In the genomic region with DNA sequence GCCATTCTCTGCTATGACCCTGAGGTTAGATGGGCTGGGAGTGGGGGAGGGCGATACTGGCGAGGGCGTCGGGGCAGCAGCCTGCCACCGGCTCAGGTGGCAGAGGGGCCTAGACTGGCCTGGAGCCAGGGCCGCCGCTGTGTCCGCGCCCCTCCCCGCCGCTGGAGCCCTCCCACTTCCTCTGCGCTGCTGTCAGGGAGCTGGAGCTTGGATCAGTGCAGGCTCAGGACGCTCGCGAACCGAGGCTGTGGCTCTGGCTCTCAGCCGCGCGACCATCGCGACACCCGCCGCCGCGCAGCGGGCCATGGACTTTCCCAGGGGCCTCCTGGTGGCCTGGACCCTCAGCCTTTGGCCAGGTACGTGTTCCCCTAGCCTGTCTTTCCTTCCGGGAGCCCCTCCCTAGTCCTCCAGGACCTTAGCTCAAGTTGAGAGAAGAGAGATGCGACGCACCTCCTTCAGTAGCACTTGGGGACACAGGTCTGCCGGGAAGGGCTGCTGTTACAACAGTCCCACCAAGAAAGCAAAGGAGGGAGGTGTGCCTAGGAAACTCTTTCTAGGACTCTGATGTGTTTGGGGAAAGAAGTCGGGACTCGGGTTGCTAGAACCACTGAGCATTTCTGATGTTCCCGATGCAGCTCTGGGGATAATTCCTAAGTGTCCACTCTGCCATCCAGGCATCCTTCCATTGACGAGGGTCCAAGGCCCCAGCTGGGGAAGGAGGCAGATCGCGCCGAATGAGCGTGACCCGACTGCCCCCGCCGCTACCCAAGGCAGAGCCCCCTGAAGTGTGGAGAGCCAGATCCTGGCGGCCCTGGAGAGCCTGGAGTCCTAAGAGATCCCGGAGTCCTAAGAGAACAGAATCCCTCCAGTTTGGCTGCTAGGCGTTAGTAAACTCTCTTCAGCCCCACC, we compare ENCODE assay signal across 9 mouse cellular contexts. TPM values are rescaled to one million over a fixed set of nuclear protein-coding genes. Genes with fewer than 3 reads are reported as not detected.
A peak's percentile ranks its signal among the peaks of the same experiment; 100 is the strongest.
DNase-seq lines count a peak whose midpoint lies in the region; ATAC-seq and TF ChIP-seq lines count a peak whose summit lies in the region.
"Had no signal": no experiment of that assay in that cellular context is flagged by ENCODE, and none has a peak within 500 bp of the region (broad histone marks: within the 10 kb centered on the region; RNA-seq: fewer than 3 reads in every experiment).

Itga11 (plus strand) TSS at position 186 of the 909 bp plus-strand sequence.

- peak within 1 kb of the TSS; percentile 58 for H3K9ac ChIP-seq in heart, adult 2 months (ENCODE audit: low read depth, low read length)
- H3K9ac ChIP-seq in midbrain, embryonic 16.5 days (ENCODE audit: low read depth, low read length): peak within 1 kb of the TSS; percentile 56

- no peak for TF ChIP-seq POLR2A in brain, embryonic 14.5 days (IDR thresholded peaks at IDR 0.05; ENCODE audit: borderline replicate concordance, extremely low read depth, insufficient read depth, insufficient read length, poor library complexity, severe bottlenecking)
- no peak for TF ChIP-seq POLR2A in heart, adult 2 months (IDR thresholded peaks at IDR 0.05; ENCODE audit: insufficient read depth, low read depth, low read length)

- 1% methylated on average over 45 of the region's 45 CpGs for WGBS in heart, adult 2 months
- WGBS in midbrain, embryonic 16.5 days: 2% methylated on average over 45 of the region's 45 CpGs

- H3K4me1 ChIP-seq in heart, adult 2 months (ENCODE audit: control insufficient read depth, insufficient read depth, low read length): no peaks in the 10 kb centered on the region
- peaks cover 10% of the 10 kb centered on the region for H3K4me1 ChIP-seq in midbrain, embryonic 16.5 days (ENCODE audit: control insufficient read depth, insufficient read depth, low read length)

- H3K79me2 ChIP-seq in heart, adult 2 months (replicated peaks; ENCODE audit: control insufficient read depth, insufficient read depth, low read length): no peaks in the 10 kb centered on the region

- no peak for ATAC-seq in midbrain, embryonic 16.5 days

- H3K27ac ChIP-seq in heart, adult 2 months: no peak within 1 kb of the TSS
- H3K27ac ChIP-seq in midbrain, embryonic 16.5 days (ENCODE audit: low read length): no peak within 1 kb of the TSS

- no peaks in the 10 kb centered on the region for H3K36me3 ChIP-seq in heart, adult 2 months (ENCODE audit: control insufficient read depth, insufficient read depth, low read length)
- H3K36me3 ChIP-seq in midbrain, embryonic 16.5 days (ENCODE audit: control insufficient read depth, insufficient read depth, low read length): no peaks in the 10 kb centered on the region

- peaks cover 9% of the 10 kb centered on the region for H3K27me3 ChIP-seq in heart, adult 2 months (ENCODE audit: control insufficient read depth, insufficient read depth, low read length)
- H3K27me3 ChIP-seq in midbrain, embryonic 16.5 days (ENCODE audit: control insufficient read depth, insufficient read depth, low read depth, low read length): peaks cover 28% of the 10 kb centered on the region

- DNase-seq in layer of hippocampus, postnatal 10 days (ENCODE audit: low spot score in 2 of 2): peak; percentile 13 to 24
- DNase-seq in layer of hippocampus, adult 8-10 months (ENCODE audit: low spot score in 2 of 2): no peak
- peak; percentile 55 for DNase-seq in brain, embryonic 14.5 days (ENCODE audit: low read depth)
- peak; percentile 48 to 53 for DNase-seq in heart, adult 2 months
- peak; percentile 47 for DNase-seq in kidney, postnatal 14 days
- no peak for DNase-seq in cerebellum, adult 9-11 months
- no peak for DNase-seq in thymus, postnatal 10 days (ENCODE audit: low spot score in 2 of 2)

- TF ChIP-seq CTCF in brain, embryonic 14.5 days (IDR thresholded peaks at IDR 0.05; ENCODE audit: borderline replicate concordance, extremely low read depth, insufficient read depth, insufficient read length): no peak
- no peak for TF ChIP-seq CTCF in heart, adult 2 months (IDR thresholded peaks at IDR 0.05)

- no peaks in the 10 kb centered on the region for H3K9me3 ChIP-seq in midbrain, embryonic 16.5 days (replicated peaks; ENCODE audit: control insufficient read depth, low read length, poor library complexity, severe bottlenecking)

- no peak for TF ChIP-seq EP300 in heart, adult 2 months (IDR thresholded peaks at IDR 0.05; ENCODE audit: insufficient read depth, low read depth, low read length)

- peak within 1 kb of the TSS; percentile 42 for H3K4me3 ChIP-seq in heart, adult 2 months
- H3K4me3 ChIP-seq in midbrain, embryonic 16.5 days (ENCODE audit: low read depth, low read length): peak within 1 kb of the TSS; percentile 39

- peak within 1 kb of the TSS; percentile 69 for H3K4me2 ChIP-seq in midbrain, embryonic 16.5 days (ENCODE audit: low read length)

- intact Hi-C loops in heart, adult 2 months (cut with DNase I): no loop called here

RNA-seq across cellular contexts. Expression of gene Itga11, which starts in this region (rescaled TPM):
- total RNA-seq in layer of hippocampus, postnatal 10 days (2021): under 1 TPM; 0.59 to 0.91 TPM
- 1 to 10 TPM; 3.5 to 5.7 (median 4.4) TPM for total RNA-seq in layer of hippocampus, adult 8-10 months (2022)
- 1.8 and 4.2 TPM in 2 replicates for polyA plus RNA-seq in brain, embryonic 14.5 days (2012; rRNA removed)
- total RNA-seq in heart, adult 2 months (2021): 1 to 10 TPM; 1.1 to 2.9 TPM
- polyA plus RNA-seq in heart, adult 2 months (2012; rRNA removed): 1.6 and 3.6 TPM in 2 replicates
- 0.98 and 1.4 TPM in 2 replicates for polyA plus RNA-seq in midbrain, embryonic 16.5 days (2015; fragmentation: Nextera tagmentation; extraction: Ambion mirVana)
- total RNA-seq: hematopoietic stem cell, adult 5-6 weeks had no signal

Comparison
In these comparisons a context has a peak if more than half of its experiments do, and no peak if none do; other contexts are left out.
1. Peak in DNase-seq in layer of hippocampus, postnatal 10 days; RNA of the gene not detected or under 1 TPM.
2. DNase-seq: peak in brain, embryonic 14.5 days (single experiment), heart, adult 2 months (2 of 2) and kidney, postnatal 14 days (single experiment); none in layer of hippocampus, adult 8-10 months (0 of 2), cerebellum, adult 9-11 months (single experiment) and thymus, postnatal 10 days (0 of 2).